Mouse (Mus musculus) kidney, adult 18-20 months (tissue): ENCODE measurements around the gene Vmn1r43.
"Not testable (repeated sequence)": the region's sequence is repeated elsewhere in the genome, so short reads cannot be mapped to it uniquely, and the experiment has no call there.

ENCODE experiments used
- DNase-seq: peaks from one replicate; pipeline ENCODE4 v3.0.0; 2021

The Vmn1r43 gene

DNA sequence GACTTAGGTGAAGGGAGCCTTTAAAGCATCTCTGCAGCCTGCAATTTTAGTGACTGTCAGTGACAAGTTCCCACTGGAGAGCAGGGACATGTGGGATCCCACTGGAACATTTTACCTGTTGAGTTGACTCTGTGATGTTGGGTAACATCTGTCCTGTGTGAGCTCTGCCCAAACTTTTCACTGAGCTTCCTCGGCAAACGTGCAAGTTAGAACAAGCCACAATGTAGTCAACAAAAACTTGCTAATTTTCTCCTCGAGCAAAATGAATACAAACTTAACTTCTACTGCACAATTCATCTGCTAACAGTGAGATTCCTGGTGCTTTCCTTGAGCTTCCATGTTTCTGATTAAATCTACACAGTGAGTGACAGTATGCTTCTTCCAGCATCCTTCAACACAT, at the start of gene Vmn1r43, which contains the start of gene Vmn1r42:
Gene Vmn1r43 (minus strand): TSS at position 101 of the 400 bp plus-strand sequence.
Gene Vmn1r42 (minus strand): TSS at position 101 of the 400 bp plus-strand sequence.
- DNase-seq: not testable (repeated sequence)

DNA sequence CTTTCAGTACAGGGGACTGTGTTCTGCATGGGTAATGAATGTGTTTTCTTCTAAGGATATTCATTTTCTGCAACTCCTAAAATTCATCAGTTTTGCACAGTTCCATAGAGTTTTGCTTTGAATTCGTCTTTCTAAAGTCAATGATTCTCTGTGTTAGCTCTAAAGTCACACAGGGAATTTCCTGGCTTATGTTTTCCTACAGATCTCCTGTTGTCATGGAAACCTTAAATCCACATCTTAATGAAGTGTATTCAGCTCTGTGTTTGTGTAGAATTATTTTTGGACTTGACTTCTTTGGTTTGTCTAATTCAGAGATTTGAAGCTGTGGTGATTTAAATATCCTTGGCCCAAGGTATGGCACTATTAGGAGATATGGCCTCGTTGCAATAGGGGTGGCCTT, 7.6 kb upstream of the Vmn1r43 start:
- no peak for DNase-seq

DNA sequence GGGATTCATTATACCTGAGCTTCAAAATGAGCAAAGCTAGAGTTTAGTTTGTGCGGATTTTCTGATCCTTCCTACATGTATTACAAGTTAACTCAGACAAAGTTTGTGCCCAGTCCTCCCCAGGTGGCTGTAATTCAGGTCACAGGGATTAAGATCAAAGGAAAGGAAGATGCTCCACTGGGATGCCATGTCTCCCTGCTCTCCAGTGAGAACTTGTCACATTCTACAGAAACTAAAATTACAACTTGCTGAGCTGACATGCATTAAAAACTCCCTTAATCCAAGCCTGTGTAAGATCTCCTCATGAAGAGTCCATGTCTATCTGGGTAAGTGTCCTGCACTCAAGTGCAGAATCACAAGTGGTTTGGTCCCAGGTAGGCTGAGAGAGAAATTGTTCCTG, 7.1 kb upstream of the Vmn1r43 start, which contains the start of gene Vmn1r44:
Gene Vmn1r44 (plus strand): TSS at position 301 of the 400 bp plus-strand sequence.
- no peak for DNase-seq

DNA sequence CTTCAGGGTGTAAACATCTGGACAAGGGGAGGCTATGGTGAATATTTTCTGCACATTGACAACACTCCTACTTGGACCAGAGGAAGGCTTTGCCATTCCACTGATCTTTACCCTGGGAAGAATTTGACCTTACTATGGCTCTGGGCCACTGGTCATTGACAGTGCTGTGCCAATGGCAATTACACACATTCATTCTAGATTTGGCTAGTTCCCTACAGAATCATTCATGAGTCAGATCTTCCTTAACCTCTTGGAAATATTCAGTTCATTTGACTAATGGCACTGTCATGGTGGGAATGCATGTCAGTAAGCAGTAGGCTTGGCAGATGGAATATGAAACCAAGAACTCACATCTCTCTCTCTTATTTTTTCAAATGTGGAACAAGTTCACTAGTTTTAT, 4.7 kb upstream of the Vmn1r43 start:
- DNase-seq: no peak

DNA sequence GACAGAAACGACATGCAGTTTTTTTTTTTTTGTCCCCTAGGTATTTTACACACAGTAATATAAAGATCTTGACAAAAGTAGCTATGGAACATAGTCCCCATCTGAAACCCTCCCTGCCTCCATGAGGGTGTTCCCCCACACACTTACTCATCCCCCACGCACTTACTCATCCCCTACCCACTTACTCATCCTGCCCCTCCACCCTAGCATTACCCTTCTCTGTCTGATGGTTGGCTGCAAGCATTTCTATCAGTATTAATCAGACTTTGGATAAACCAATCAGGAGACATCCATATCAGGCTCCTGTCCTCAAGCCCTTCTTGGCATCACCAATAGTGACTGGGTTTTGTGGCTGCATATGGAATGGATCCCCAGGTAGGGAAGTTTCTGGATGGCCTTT, 750 bp upstream of the Vmn1r43 start:
- DNase-seq: no peak

DNA sequence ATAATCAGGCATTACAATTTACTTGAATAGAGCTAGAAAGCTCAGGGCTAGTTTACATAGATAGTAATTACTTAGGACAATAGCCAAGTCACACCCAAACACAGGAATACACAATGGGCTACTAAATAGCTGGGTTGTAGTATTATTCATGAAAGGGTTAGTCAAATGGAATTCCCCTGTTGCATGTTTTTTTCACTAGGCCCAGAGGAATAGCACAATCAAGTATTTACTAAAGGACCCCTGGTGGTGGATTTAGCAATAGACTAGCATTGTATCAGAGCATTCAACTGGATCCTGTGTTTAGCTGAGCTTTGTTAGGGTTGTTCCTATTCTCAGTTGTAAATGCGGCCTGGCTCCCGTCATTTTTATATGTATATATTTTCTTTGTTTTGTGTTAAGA, 8.2 kb downstream of the Vmn1r43 start:
- DNase-seq: no peak

DNA sequence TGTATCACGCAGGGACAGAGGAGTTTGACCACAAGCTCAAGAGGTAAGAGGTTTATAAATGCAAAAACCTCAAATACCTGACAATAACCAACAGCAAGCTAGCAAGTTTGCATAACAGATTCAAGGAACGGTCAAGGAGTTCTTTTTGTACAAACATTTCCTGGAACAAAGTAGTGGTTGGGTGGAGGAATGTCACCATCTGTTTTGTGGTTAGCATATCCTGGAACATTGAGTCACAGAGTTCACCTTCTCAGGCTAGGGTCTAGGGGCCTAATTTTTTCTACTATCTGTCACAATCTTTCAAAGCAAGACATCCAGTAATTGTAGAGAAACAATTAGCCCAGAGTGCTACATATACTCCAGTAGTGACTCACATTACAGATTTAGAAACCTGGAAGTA, 8.9 kb downstream of the Vmn1r43 start:
- DNase-seq: no peak

DNA sequence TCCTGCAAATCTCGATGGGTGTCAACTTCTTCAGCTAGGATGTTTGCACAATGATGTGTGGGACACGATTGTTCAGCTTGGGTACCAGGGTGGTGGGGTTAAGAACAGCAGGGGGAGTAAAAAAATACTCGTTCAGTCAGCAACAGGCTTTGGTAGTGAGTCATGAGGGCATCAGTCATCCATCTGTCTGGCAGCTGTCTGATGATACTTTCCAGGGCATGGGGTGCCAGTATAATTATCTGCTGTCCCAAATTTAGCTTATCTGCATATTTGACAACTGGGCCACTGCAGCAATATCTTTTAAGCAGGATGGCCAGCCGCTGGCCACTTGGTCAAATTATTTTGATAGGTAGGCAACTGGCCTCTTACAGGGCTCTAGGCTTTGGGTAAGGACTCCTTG, 12.4 kb downstream of the Vmn1r43 start:
- no peak for DNase-seq

DNA sequence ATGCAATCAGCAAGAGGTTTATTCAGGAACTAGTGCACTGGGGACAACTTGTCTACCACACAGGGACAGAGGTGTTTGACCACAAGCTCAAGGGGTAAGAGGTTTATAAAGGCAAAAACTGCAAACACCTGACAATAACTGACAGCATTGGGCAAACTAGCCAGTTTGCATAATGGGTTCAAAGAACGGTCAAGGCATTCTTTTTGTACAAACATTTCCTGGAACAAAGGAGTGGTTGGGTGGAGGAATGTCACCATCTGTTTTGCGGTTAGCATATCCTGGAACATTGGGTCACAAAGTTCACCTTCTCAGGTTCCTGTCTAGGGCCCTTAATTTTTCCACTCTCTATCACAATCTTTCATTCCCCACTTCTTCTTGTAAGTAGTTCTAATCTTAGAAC, 16.4 kb downstream of the Vmn1r43 start:
- DNase-seq: no peak

DNA sequence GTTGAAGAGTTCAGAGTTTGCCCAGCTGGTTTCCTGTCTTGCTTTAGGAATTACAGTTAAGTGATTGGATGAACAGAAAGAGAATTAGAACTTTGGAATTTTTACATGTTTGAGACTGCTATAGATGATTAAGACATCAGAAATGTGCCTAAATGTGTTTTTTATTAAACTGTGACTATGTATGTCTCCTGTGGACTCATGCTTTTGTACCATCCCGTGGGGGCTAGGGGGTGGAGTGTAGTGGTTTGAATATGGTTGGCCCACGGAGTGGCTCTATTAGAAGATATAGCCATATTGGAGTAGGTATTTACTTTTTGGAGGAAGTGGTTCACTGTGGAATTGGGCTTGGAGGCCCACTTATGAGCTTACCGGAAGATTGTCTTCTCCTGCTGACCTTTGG, 18.7 kb downstream of the Vmn1r43 start:
- no peak for DNase-seq
